Mouse (Mus musculus) naive thymus-derived CD4-positive, alpha-beta T cell, adult 5 months (primary cell): ENCODE measurements around the gene Tpbg. TPM values are rescaled to one million over a fixed set of nuclear protein-coding genes. Genes with fewer than 3 reads are reported as not detected.

ENCODE experiments used
- polyA plus RNA-seq: library from polyadenylated mRNA; unstranded; fragments of 100-300 nt; shearing (Covaris generic); gene quantifications from one replicate; pipeline ENCODE4 v1.2.1, GENCODE M21; 2017

Tpbg gene
- not detected for polyA plus RNA-seq

GRCm38 (mm10) chr9:85842351-85843011 lies at the start of gene Tpbg:
Gene Tpbg, plus strand, starts transcription at chr9:85842380.

Other genes with a start within 250 kb of the Tpbg start
- 62.5 TPM for gene Ibtk, start 93.0 kb upstream of the Tpbg start, polyA plus RNA-seq